Mouse (Mus musculus): ENCODE measurements at regions not wholly inside any gene's neighbourhood (a gene's known extent, or its start where the extent isn't known, plus 50 kb on each side); places are given as distances from the start of the nearest gene placed in this dataset.

GRCm38 (mm10) chr7:39847914-39848782 is 330.6 kb downstream of the Zfp619 start:
- no peak for ATAC-seq (ENCODE audit: extremely low read depth, insufficient number of reproducible peaks, low FRiP score, poor library complexity, severe bottlenecking)

- ATAC-seq (ENCODE audit: extremely low read depth, insufficient number of reproducible peaks, low FRiP score, poor library complexity, severe bottlenecking): no peak
These were observed 339.7 kb downstream of the Zfp619 start for GRCm38 (mm10) chr7:39857301-39857700.

DNA sequence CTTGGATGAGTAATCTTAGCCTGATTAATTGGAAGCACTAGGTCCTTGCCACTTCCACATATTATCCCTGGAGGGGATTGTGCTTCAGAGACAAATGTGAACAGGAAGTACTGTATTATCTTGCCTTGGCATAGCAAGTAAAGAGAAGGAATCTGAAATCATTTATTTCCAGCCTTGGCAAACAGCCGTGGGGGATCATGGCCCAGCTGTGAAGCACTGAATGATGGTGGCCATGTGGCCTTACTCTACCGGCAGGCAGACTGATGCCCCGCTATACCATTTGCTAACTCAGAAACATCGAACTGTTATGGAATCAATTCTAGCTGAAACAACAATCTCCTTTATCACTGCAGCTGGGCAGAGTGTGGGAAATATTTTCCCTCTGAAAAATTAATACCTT is 345.3 kb downstream of the Zfp619 start:
- no peak for ATAC-seq (ENCODE audit: extremely low read depth, insufficient number of reproducible peaks, low FRiP score, poor library complexity, severe bottlenecking)

- no peak for ATAC-seq (ENCODE audit: extremely low read depth, insufficient number of reproducible peaks, low FRiP score, poor library complexity, severe bottlenecking)
These were observed 346.6 kb downstream of the Zfp619 start for GRCm38 (mm10) chr7:39864130-39864529.

DNA sequence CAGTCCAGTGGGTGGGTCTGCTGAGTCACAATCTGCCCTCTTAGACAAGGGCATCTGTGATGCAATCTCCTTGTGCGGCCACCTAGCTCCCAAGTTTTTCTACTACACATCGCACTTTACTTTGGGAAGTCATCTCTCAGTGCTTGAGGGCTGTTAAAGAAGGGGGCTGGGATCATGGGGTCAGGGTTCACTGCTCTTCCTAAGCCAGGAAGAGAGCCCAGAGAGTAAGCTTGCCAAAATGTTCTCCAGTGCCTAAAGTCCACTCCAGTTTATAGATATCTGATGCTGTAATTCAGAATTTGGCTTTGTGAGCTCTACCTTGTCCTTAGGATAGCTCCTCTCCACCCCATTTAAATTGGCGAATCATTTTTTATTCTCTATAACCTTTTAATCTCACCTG is 347.2 kb downstream of the Zfp619 start:
- no peak for ATAC-seq (ENCODE audit: extremely low read depth, insufficient number of reproducible peaks, low FRiP score, poor library complexity, severe bottlenecking)

DNA sequence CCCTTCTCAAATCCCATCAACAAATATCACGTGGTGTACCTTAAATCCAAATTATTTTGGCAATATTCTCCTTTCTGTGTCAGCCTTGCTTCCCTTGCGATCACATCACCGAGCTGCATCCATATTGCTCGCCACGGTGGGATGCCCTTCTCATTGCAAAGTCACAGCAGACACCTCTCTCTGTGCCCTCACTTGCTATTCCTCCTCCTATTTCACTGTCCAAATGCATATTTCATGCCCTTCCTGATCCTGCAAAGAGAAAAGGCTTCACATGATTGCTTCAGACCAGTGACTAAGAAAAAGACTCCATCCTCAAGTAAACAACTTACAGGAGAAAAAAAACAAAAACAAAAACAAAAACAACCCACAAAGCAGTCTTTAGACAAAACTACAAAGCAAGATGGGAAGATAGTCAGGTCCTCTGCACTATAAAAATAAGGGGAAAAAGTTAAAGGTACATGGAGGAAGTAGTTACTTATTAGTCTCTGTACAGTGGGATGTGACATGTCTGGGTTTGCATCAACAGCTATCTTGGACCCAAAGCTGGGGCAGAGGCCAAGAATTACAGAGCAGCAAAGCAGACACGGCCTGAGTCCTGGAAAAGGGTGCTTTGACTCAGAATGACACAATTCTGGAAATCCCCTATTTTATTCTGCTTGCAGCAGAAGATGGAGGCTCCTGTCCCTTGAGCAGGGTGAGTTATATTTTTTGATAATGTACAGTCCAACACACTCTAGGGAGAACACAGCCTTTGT is 349.3 kb downstream of the Zfp619 start:
- ATAC-seq (ENCODE audit: extremely low read depth, insufficient number of reproducible peaks, low FRiP score, poor library complexity, severe bottlenecking): no peak

GRCm38 (mm10) chr7:39867451-39867850 is 349.9 kb downstream of the Zfp619 start:
- ATAC-seq (ENCODE audit: extremely low read depth, insufficient number of reproducible peaks, low FRiP score, poor library complexity, severe bottlenecking): no peak

DNA sequence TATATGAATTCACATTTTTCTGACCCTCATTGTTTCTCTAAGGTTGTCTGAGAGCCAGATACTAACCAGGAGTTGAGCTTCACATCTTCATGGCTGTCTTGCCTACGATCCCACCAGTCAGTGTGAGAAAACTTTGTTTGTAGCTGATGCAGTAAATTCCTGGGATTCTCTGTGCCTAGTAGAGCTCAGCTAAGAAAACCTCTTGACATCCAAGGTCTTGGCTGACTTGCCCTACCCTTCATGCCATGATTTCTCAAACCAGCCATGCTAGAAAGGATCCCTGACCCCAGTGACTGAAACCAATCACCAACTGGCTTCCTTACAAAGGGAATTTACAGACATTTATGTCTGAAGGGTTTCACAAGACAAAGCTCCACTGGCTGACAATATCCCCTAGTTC is 364.5 kb downstream of the Zfp619 start:
- no peak for ATAC-seq (ENCODE audit: extremely low read depth, insufficient number of reproducible peaks, low FRiP score, poor library complexity, severe bottlenecking)

GRCm38 (mm10) chr7:39894208-39894896 is 376.8 kb downstream of the Zfp619 start:
- ATAC-seq (ENCODE audit: extremely low read depth, insufficient number of reproducible peaks, low FRiP score, poor library complexity, severe bottlenecking): no peak

DNA sequence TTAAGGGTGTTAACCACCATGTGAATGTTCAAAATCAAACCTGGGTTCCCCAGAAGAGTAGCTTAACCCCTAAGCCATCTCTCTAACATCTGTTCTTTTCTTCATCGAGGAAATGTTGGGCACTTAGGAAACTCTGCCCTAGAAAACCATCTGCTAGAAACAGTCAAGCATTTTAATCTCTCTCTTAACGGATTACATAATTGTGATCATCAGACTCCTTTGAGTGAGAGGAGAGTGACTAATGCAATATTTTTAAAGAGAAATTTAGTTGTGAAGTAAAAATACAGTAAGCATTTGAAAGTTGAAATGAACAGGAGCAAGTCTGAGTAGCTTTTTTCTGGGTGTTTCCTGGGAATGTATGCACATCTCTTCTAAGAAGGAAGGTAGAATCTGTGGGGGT is 379.4 kb downstream of the Zfp619 start:
- no peak for ATAC-seq (ENCODE audit: extremely low read depth, insufficient number of reproducible peaks, low FRiP score, poor library complexity, severe bottlenecking)

DNA sequence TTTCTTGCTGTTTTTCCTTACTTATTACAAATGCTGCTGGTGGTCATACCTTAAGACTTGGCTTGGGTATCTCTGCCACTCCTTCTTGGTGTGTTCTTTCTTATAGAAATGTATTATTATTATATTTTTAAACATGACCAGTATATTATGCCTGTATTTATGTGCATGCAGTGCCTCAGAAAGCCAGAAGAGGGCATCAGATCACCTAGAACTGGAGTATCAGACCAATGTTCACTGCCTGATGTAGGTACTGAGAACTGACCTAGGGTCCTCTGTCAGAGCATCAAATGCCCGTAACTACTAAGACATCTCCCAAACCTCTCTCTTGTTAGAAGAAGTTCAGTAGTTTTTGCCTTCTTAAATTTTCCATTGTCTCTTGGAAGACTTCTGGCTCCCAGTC is 380.7 kb downstream of the Zfp619 start:
- ATAC-seq (ENCODE audit: extremely low read depth, insufficient number of reproducible peaks, low FRiP score, poor library complexity, severe bottlenecking): no peak

- no peak for ATAC-seq (ENCODE audit: extremely low read depth, insufficient number of reproducible peaks, low FRiP score, poor library complexity, severe bottlenecking)
These were observed 416.4 kb downstream of the Zfp619 start for GRCm38 (mm10) chr7:39933946-39934345.

GRCm38 (mm10) chr7:39937262-39937661 is 419.7 kb downstream of the Zfp619 start:
- ATAC-seq (ENCODE audit: extremely low read depth, insufficient number of reproducible peaks, low FRiP score, poor library complexity, severe bottlenecking): no peak

DNA sequence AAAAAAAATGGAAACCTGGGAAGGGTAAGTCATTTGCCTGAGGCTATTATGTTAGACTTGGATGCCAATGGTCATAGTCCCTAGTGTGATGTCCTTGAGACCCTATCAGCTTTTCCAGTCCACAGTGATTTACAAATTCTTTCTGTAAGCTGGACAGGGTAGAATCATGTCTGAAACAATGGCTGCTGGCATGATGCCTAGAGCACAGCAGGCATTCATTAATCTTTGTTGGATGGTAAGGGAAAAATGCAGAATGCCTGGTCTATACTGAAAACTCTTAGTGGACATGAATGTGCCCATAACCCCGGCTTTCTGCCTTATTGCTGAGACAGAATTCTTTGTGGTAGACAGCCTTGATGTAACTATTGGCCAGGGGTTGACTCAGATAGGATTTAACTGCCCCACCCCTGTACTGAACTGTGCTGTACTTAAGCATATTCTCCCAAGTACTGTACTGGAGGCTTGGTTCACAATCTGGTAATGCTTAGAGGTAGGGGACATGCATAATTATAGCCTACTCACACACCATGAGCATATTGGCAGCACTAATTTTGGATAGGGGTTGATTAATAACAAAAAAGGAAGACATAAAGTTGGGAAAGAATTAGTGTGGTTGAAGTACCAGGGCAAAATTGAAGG is 424.8 kb downstream of the Zfp619 start:
- ATAC-seq (ENCODE audit: extremely low read depth, insufficient number of reproducible peaks, low FRiP score, poor library complexity, severe bottlenecking): no peak

- ATAC-seq (ENCODE audit: extremely low read depth, insufficient number of reproducible peaks, low FRiP score, poor library complexity, severe bottlenecking): no peak
These were observed 436.5 kb downstream of the Zfp619 start for GRCm38 (mm10) chr7:39954110-39954509.

DNA sequence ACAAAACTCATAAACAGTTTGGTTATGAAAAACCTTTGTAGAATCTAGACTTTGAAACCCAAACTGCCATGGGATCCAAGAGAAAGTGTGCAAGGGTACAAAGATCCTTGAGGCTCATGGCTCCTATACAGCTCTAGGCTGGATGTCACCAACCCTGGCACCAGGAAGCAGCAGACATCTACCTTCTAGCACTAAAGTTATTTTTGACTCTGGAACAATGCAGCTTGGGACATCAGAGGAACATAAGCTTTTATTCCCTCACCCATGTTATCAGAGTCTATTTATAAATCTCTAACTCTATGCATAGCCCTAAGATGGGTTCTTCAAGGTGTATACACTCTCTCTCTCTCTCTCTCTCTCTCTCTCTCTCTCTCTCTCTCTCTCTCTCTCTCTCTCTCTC is 437.4 kb downstream of the Zfp619 start:
- ATAC-seq (ENCODE audit: extremely low read depth, insufficient number of reproducible peaks, low FRiP score, poor library complexity, severe bottlenecking): no peak

- no peak for ATAC-seq (ENCODE audit: extremely low read depth, insufficient number of reproducible peaks, low FRiP score, poor library complexity, severe bottlenecking)
These were observed 460.6 kb downstream of the Zfp619 start for GRCm38 (mm10) chr7:39978121-39978520.

- ATAC-seq (ENCODE audit: extremely low read depth, insufficient number of reproducible peaks, low FRiP score, poor library complexity, severe bottlenecking): no peak
These were observed 464.1 kb downstream of the Zfp619 start for GRCm38 (mm10) chr7:39981647-39982046.
